Comparison of ENCODE assay signal across 10 mouse cellular contexts in the genomic region with DNA sequence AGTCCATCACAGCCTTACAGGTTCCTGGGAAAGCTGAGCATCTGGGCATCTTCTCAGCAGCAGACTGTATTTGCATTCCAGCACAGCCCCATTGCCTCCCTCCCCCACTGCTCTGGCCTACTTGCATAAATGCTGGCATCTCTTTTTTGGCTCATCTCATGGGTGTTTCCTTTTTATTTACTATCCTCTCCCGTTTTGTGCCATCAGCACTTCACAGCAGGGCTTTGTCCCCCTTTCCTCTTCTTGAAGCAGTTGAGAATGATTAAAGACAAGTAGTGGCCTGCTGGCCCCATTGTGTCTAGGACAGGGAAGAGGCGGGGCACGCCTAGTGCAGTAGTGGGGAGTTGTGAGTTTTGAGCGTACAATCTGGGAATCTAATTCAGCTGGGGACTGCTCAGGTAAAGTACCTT.
DNase-seq lines count a peak whose midpoint lies in the region; ATAC-seq lines count a peak whose summit lies in the region.
"Had no signal": no experiment of that assay in that cellular context is flagged by ENCODE, and none has a peak within 500 bp of the region (broad histone marks: within the 10 kb centered on the region; RNA-seq: fewer than 3 reads in every experiment).

No protein-coding gene starts in this region.

- H3K9me3 ChIP-seq in embryonic facial prominence, embryonic 14.5 days (ENCODE audit: control insufficient read depth, low read length) = no peaks in the 10 kb centered on the region

- ATAC-seq in embryonic facial prominence, embryonic 14.5 days (ENCODE audit: low read depth) = peak; percentile 74

- H3K9ac ChIP-seq in embryonic facial prominence, embryonic 14.5 days (ENCODE audit: low read depth, low read length) = no peak overlapping the region

- peak; percentile 22 for DNase-seq in layer of hippocampus, adult 9-11 months
- DNase-seq in layer of hippocampus, postnatal 10 days (ENCODE audit: low spot score in 2 of 2) = no peak
- DNase-seq in embryonic facial prominence, embryonic 14.5 days (ENCODE audit: low spot score) = peak; percentile 59
- peak; percentile 27 to 56 for DNase-seq in left cerebral cortex, postnatal 10 days (ENCODE audit: extremely low spot score in 1 of 2, low spot score in 2 of 2)
- peak; percentile 45 to 48 for DNase-seq in right cerebral cortex, adult 2 months (ENCODE audit: low spot score in 2 of 2)
- no peak for DNase-seq in heart, postnatal 4 days
- no peak for DNase-seq in adrenal gland, adult 8-10 months
- no peak for DNase-seq in gastrocnemius, adult 8-10 months (ENCODE audit: low spot score in 2 of 2)
- DNase-seq: heart, adult 2 months had no signal

- H3K27ac ChIP-seq in embryonic facial prominence, embryonic 14.5 days (replicated peaks; ENCODE audit: low read depth, low read length) = no peak overlapping the region
- H3K27ac ChIP-seq: heart, adult 2 months had no signal

- no peak overlapping the region for H3K4me2 ChIP-seq in embryonic facial prominence, embryonic 14.5 days (ENCODE audit: low read depth, low read length)

- H3K27me3 ChIP-seq in embryonic facial prominence, embryonic 14.5 days (replicated peaks; ENCODE audit: control insufficient read depth, insufficient read depth, low read length) = no peaks in the 10 kb centered on the region
- H3K27me3 ChIP-seq: CH12.LX had no signal

- H3K36me3 ChIP-seq in embryonic facial prominence, embryonic 14.5 days (ENCODE audit: control insufficient read depth, insufficient read depth, low read length) = no peaks in the 10 kb centered on the region

- intact Hi-C loops in left cerebral cortex, postnatal 10 days (cut with DNase I) = no loop called here

- 31% methylated on average over 4 of the region's 4 CpGs for WGBS in embryonic facial prominence, embryonic 14.5 days

- H3K4me3 ChIP-seq in embryonic facial prominence, embryonic 14.5 days (ENCODE audit: low read depth, low read length) = no peak overlapping the region
- H3K4me3 ChIP-seq: heart, adult 2 months had no signal

- peaks cover 21% of the 10 kb centered on the region for H3K4me1 ChIP-seq in embryonic facial prominence, embryonic 14.5 days (ENCODE audit: control insufficient read depth, insufficient read depth, low read length)

Comparison
In these comparisons a context has a peak if more than half of its experiments do, and no peak if none do; other contexts are left out.
1. DNase-seq: peak in layer of hippocampus, adult 9-11 months (single experiment), embryonic facial prominence, embryonic 14.5 days (single experiment), left cerebral cortex, postnatal 10 days (2 of 2) and right cerebral cortex, adult 2 months (2 of 2); none in layer of hippocampus, postnatal 10 days (0 of 2), heart, postnatal 4 days (single experiment), adrenal gland, adult 8-10 months (single experiment) and gastrocnemius, adult 8-10 months (0 of 2).